Mouse (Mus musculus) heart, embryonic 15.5 days (tissue): ENCODE data around the gene 1810009A15Rik. TPM values are rescaled to one million over a fixed set of nuclear protein-coding genes. Genes with fewer than 3 reads are reported as not detected.

Experiments used
- ATAC-seq: fragments of 200-750 bp; cut with Nextera tagmentation; replicated peaks from 2 replicates; pipeline ENCODE4 v1.8.0; 2017; ENCODE audit warnings: low read depth, moderate TSS enrichment; ENCODE audit not compliant: insufficient number of reproducible peaks, insufficient read depth, low FRiP score
- H3K27ac ChIP-seq: fragments of 300-500 bp; sonication (generic); 2 replicates; pipeline ENCODE4 v1.5.1; 2015; ENCODE audit warnings: mild to moderate bottlenecking, inconsistent platforms
- H3K27me3 ChIP-seq: fragments of 300-500 bp; sonication (generic); 2 replicates; pipeline ENCODE4 v1.6.1; 2015; ENCODE audit warnings: inconsistent platforms
- H3K36me3 ChIP-seq: fragments of 300-500 bp; sonication (generic); 2 replicates; pipeline ENCODE4 v1.6.1; 2015; ENCODE audit warnings: mild to moderate bottlenecking, inconsistent platforms
- H3K4me1 ChIP-seq: fragments of 300-500 bp; sonication (generic); replicated peaks from 2 replicates; pipeline ENCODE4 v1.6.1; 2015; ENCODE audit warnings: inconsistent platforms
- H3K4me2 ChIP-seq: fragments of 300-500 bp; sonication (generic); 2 replicates; pipeline ENCODE4 v1.6.1; 2015; ENCODE audit warnings: inconsistent platforms, mild to moderate bottlenecking, moderate library complexity
- H3K4me3 ChIP-seq: fragments of 300-500 bp; sonication (generic); 2 replicates; pipeline ENCODE4 v1.5.1; 2015; ENCODE audit warnings: mild to moderate bottlenecking, inconsistent platforms
- H3K9ac ChIP-seq: fragments of 300-500 bp; sonication (generic); 2 replicates; pipeline ENCODE4 v1.6.1; 2015; ENCODE audit warnings: mild to moderate bottlenecking, inconsistent platforms
- H3K9me3 ChIP-seq: fragments of 300-500 bp; sonication (generic); replicated peaks from 2 replicates; pipeline ENCODE4 v1.6.1; 2016; ENCODE audit warnings: inconsistent platforms
- WGBS: fragments of 180-500 bp; shearing (Covaris S2); methylation state at CpG from one replicate; pipeline ENCODE4 v1.1.7; 2015; ENCODE audit warnings: mixed read lengths; 5-methylcytosine and 5-hydroxymethylcytosine counted together
- polyA plus RNA-seq: library from polyadenylated mRNA; unstranded; fragments of >200 nt; fragmentation: Nextera tagmentation; extraction: Ambion mirVana; gene quantifications from 2 replicates; pipeline ENCODE4 v1.2.1, GENCODE M21; 2015

Gene 1810009A15Rik
- 44.7 and 51.9 TPM in 2 replicates for polyA plus RNA-seq

DNA sequence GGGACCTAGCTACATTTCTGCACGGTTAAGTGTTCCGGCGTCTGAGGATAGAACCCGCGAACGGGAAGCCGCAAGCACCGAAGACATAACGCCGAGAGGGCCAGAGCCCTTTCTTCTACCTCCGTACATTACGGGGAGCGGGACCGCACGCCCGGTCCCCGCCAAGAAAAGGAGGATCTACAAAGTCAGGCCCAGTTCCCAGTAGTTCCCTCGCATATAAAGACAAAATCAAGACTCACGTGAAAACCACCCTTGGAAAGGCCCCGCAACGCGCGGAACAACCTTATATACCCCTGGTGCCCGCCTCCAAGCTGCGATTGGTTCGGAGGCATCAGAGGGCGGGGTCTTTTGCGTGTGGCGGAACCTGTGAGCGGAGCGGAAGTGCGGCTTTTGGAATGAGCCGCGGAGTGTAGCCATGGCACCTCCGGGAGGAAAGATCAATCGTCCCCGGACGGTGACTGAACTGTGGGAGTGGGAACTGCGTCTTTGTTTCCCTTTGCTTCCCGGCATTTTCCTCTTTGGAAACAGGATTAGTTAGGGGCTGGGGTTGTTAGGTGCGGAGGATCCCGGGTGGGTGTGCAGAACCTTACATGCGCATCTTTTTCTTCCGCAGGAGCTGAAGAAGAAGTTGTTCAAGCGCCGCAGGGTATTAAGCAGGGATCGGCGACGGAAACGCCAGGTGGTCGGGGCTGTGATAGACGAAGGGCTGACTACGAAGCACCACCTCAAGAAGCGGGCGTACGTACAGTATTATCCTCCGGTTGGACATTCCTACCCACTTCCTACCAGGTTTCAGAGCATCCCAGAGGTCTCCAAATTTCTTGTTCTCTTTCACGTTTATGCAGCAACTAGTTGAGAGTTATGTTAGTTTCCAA, at the start of gene 1810009A15Rik, which contains the start of gene Gm49416:
1810009A15Rik (plus strand) TSS at position 343 of the 875 bp plus-strand sequence.
Gm49416 (plus strand) TSS at position 416 of the 875 bp plus-strand sequence.
- H3K4me3 ChIP-seq: peak within 1 kb of the TSS; percentile 84

DNA sequence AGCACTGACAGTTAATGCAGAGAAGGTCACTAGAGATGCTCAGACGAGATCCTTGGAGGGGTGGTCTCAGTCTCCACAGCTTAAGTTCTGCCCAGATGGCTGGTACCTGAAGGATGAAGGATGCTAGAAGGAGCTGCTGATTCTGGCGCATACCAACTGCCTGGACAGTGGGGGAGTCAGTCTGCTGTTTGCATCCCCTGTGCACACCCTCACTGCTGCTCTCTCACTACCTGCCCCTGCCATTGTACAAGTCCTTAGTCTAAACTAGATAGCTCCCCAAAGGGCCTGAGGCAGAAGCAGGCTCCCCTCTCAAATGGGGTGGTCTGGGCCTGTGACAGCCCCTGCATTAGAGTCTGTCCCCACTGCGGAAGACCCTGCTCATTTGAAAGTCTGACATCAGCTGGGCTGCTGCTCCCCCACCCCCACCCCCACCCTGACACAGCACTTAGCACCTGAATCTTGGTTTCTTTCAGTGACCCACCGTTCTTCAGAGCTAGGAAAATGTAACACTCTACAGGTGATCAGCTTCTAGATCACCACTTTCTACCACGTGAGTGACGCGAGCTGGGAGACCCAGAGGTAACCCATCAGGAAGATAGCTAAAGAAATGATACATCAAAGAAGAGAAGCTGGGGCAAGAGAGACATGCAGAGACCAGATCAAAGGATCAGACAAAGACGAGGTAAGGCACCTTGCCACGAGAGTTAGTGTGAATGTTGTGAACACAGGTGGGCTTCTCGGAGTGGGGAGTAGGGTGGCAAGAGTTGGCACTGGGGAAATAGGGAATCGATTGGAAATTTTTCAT, 49.3 kb upstream of the 1810009A15Rik start, which contains the start of gene Gng3:
Gng3 (minus strand) TSS at position 92 of the 805 bp plus-strand sequence.
- H3K27me3 ChIP-seq: no peaks in the 10 kb centered on the region
- 0 out of 2 replicates have a peak, but pooled peaks have one; percentile 2 for ATAC-seq
- H3K27ac ChIP-seq: peak within 1 kb of the TSS; percentile 97
- H3K36me3 ChIP-seq: peaks cover 17% of the 10 kb centered on the region; the same call in 1 of the 2 replicates
- H3K4me2 ChIP-seq: peak within 1 kb of the TSS; percentile 95
- H3K4me1 ChIP-seq: peaks cover 33% of the 10 kb centered on the region
- peak within 1 kb of the TSS; percentile 76 for H3K9ac ChIP-seq
- H3K9me3 ChIP-seq: no peaks in the 10 kb centered on the region
- peak within 1 kb of the TSS; percentile 65 for H3K4me3 ChIP-seq
- 66% methylated on average over 11 of the region's 11 CpGs for WGBS

More for the DNA sequence above, at the start of gene 1810009A15Rik, which contains the start of gene Gm49416:
- H3K4me2 ChIP-seq: peak within 1 kb of the TSS; percentile 81
- peak within 1 kb of the TSS; percentile 86 for H3K9ac ChIP-seq
- H3K4me1 ChIP-seq: peaks cover 12% of the 10 kb centered on the region
- H3K27me3 ChIP-seq: no peaks in the 10 kb centered on the region
- ATAC-seq: peak; percentile 93
- H3K36me3 ChIP-seq: peaks cover 9% of the 10 kb centered on the region; the same call in 1 of the 2 replicates
- peak within 1 kb of the TSS; percentile 86 for H3K27ac ChIP-seq
- under 1% methylated on average over 58 of the region's 58 CpGs for WGBS
- no peaks in the 10 kb centered on the region for H3K9me3 ChIP-seq

- Histone ChIP-seq H3K36me3 (peaks cover 10% of the 10 kb centered on the region; the same call in 1 of the 2 replicates), H3K9me3 (no peaks in the 10 kb centered on the region), H3K4me1 (peaks cover 33% of the 10 kb centered on the region), H3K27me3 (no peaks in the 10 kb centered on the region), H3K4me2 (peak overlapping the region; percentile 84), H3K4me3 (peak overlapping the region; percentile 64), H3K27ac (no peak overlapping the region), H3K9ac (peak overlapping the region; percentile 68)
- 26% methylated on average over 29 of the region's 29 CpGs for whole genome bisulfite sequencing
- ATAC-seq: peak; percentile 36
These were observed 48.5 kb upstream of the 1810009A15Rik start for GRCm38 (mm10) chr19:8839908-8840791.

DNA sequence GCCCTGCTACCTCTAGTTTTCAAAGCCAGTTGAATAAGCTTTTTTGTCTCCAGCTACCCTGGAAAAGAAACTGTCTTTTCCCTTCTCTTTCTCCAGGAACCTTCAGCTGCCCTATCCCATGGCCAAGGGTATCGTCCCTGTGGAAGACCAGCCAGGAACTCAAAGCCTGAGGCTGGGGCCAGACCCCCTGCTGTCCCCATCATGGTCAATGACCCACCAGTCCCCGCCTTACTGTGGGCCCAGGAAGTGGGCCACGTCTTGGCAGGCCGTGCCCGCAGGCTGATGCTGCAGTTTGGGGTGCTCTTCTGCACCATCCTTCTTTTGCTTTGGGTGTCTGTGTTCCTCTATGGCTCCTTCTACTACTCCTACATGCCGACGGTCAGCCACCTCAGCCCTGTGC, 47.6 kb upstream of the 1810009A15Rik start:
- Histone ChIP-seq H3K4me2 (peak overlapping the region; percentile 84), H3K9me3 (no peaks in the 10 kb centered on the region), H3K27me3 (no peaks in the 10 kb centered on the region), H3K9ac (peak overlapping the region; percentile 68; the same call in 1 of the 2 replicates), H3K4me3 (peak overlapping the region; percentile 64), H3K4me1 (peaks cover 33% of the 10 kb centered on the region), H3K27ac (no peak overlapping the region), H3K36me3 (peaks cover 14% of the 10 kb centered on the region)
- no peak for ATAC-seq
- WGBS: 93% methylated on average over 7 of the region's 7 CpGs

DNA sequence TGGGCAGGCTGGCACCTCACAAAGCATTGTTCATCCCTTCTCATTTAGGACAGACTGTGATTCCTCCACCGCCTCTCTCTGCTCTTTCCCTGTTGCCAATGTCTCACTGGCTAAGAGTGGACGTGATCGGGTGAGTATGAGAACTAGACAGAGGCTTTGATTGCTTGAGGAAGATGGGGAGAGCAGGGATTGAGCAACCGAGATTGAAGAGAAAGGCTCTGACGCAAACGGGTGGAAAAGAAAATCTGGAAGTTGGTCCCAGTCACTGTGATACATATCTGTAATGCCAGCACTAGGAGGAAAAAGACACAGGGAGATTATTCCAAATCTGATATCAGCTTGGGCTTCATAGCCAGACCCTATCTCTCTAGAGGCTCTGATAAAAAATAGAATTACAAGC, 45.7 kb upstream of the 1810009A15Rik start:
- Histone ChIP-seq H3K27me3 (no peaks in the 10 kb centered on the region), H3K36me3 (peaks cover 32% of the 10 kb centered on the region), H3K9me3 (no peaks in the 10 kb centered on the region), H3K4me2 (no peak overlapping the region), H3K27ac (no peak overlapping the region), H3K4me1 (peaks cover 31% of the 10 kb centered on the region), H3K9ac (no peak overlapping the region), H3K4me3 (no peak overlapping the region)
- WGBS: 82% methylated on average over 6 of the region's 6 CpGs
- no peak for ATAC-seq

DNA sequence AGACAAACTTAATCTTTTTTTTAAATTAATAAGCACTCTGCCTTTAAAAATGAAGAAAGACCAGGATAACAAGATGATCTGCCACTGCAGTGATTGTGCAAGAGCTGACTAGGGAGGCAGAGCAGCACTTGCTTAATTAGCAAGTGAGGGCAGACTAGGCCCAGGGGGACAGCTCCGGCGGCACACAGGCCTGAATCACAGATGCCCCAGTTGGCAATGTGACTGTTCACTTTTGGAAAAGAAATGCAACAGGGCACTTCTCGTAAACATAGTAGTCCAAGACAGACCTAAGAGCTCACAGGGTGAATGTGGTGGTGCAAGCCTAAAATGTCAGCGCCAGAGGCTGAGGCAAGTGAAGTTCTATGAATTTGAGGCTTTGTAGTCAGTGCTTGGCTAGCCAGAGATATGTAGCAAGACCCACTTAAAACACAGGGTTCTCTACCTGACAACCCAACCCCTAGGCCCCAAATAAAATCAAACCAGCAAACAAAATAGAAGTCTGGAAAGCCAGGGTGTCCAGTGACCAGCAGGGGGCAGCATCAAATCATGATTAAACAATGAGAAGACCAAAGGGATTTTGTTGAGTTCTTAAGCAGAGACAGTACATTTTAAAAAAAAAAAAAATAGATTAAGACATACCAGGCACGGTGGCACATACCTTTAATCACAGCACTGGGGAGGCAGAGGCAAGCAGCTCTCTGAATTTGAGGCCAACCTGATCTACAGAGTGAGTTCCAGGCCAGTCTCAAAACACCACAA, 44.1 kb upstream of the 1810009A15Rik start:
- H3K36me3 ChIP-seq: peaks cover 37% of the 10 kb centered on the region
- ATAC-seq: no peak
- H3K27me3 ChIP-seq: no peaks in the 10 kb centered on the region
- H3K27ac ChIP-seq: no peak overlapping the region
- no peak overlapping the region for H3K4me3 ChIP-seq
- peaks cover 15% of the 10 kb centered on the region for H3K4me1 ChIP-seq
- no peaks in the 10 kb centered on the region for H3K9me3 ChIP-seq
- no peak overlapping the region for H3K4me2 ChIP-seq
- WGBS: 56% methylated on average over 5 of the region's 5 CpGs
- H3K9ac ChIP-seq: no peak overlapping the region

DNA sequence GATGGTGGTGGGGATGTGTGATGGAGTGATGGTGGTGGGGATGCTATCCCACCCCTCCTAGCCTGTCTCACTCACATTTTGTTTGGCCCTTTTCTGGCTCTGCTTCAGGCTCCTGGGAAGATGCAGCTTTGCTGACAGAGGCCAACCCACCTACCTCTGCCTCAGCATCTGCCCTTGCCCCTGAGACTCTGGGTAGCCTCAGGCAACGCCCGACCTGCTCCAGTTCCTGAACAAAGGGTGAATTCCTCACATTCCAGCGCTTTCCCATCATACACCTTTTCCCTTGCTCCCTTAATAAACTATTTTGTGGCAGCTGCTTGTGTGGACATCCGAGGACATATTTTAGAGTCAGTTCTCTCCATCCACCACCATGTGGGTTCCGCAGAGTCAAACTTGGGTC, 40.3 kb upstream of the 1810009A15Rik start:
- no peak overlapping the region for H3K4me2 ChIP-seq
- no peaks in the 10 kb centered on the region for H3K9me3 ChIP-seq
- no peak for ATAC-seq
- no peaks in the 10 kb centered on the region for H3K27me3 ChIP-seq
- peaks cover 13% of the 10 kb centered on the region for H3K4me1 ChIP-seq
- H3K9ac ChIP-seq: no peak overlapping the region
- no peak overlapping the region for H3K4me3 ChIP-seq
- 72% methylated on average over 5 of the region's 5 CpGs for WGBS
- H3K36me3 ChIP-seq: peaks cover 27% of the 10 kb centered on the region
- no peak overlapping the region for H3K27ac ChIP-seq

DNA sequence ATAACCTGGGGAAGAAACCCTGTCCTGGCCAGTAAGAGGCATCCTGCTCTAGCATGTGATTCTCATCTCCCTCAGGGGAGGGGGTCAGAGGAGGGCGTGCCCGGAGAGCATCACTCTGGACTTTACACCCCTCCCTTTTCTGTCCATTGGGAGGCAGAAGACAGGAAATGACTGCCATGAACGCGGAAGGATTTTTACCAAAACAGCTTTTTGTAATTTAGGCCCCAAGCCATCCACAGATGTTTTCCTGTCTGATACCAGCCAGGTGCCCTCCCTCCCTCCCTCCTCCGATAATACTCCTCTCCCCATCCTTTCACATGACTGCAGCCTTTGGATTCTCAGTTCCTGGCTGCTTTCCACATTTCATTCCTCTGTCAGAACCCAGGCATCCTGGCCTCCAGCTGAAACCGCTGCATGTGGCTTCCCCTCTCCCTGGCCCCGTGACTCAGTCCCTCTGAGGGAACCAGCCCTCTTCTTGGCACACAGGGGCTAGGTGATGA, 38.2 kb upstream of the 1810009A15Rik start, which contains the start of gene Lrrn4cl:
Lrrn4cl (plus strand) TSS at position 367 of the 500 bp plus-strand sequence.
- 21% methylated on average over 7 of the region's 7 CpGs for WGBS
- Histone ChIP-seq H3K9me3 (no peaks in the 10 kb centered on the region), H3K27ac (peak within 1 kb of the TSS; percentile 53), H3K27me3 (no peaks in the 10 kb centered on the region), H3K9ac (0 out of 2 replicates have a peak within 1 kb of the TSS, but pooled peaks have one; percentile 7), H3K4me2 (peak within 1 kb of the TSS; percentile 28; the same call in 1 of the 2 replicates), H3K36me3 (peaks cover 27% of the 10 kb centered on the region), H3K4me3 (no peak within 1 kb of the TSS), H3K4me1 (peaks cover 13% of the 10 kb centered on the region)
- ATAC-seq: peak; percentile 60; the same call in 1 of the 2 replicates

DNA sequence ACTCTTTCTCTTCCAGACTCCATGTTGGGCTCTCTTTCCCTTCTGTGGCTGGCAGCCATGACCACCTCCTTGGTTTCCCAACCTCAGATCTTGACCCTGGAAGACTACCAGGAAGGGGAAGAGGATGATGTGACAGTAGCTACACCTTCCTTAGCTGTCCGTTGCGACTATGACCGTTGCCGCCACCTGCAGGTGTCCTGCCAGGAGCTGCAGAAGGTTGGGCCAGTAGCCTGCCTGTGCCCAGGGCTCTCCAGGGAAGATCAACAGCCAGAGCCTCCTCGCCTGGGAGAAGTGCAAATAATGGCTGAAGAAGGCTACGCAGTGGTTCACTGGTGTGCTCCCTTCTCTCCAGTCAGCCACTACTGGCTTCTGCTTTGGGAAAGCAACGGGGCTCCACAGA, 37.0 kb upstream of the 1810009A15Rik start:
- no peak overlapping the region for H3K27ac ChIP-seq
- WGBS: 48% methylated on average over 7 of the region's 7 CpGs
- H3K9me3 ChIP-seq: no peaks in the 10 kb centered on the region
- no peak overlapping the region for H3K4me3 ChIP-seq
- ATAC-seq: no peak
- peaks cover 17% of the 10 kb centered on the region for H3K36me3 ChIP-seq
- no peaks in the 10 kb centered on the region for H3K27me3 ChIP-seq
- peaks cover 13% of the 10 kb centered on the region for H3K4me1 ChIP-seq
- H3K9ac ChIP-seq: no peak overlapping the region
- no peak overlapping the region for H3K4me2 ChIP-seq
